Mouse (Mus musculus) spleen, postnatal 10 days (tissue): ENCODE measurements around the gene Fpr1.
"Not testable (repeated sequence)": the region's sequence is repeated elsewhere in the genome, so short reads cannot be mapped to it uniquely, and the experiment has no call there.

Experiments used
- DNase-seq, 2 experiments: peaks; one replicate each; pipeline ENCODE4 v3.0.0; 2021 to 2022; ENCODE audit warnings: low spot score in 2 of 2

Fpr1 gene

GRCm38 (mm10) chr17:17883840-17884239 lies at the start of gene Fpr1:
Gene Fpr1, minus strand, starts transcription at chr17:17883940.
- DNase-seq, result no peak

DNA sequence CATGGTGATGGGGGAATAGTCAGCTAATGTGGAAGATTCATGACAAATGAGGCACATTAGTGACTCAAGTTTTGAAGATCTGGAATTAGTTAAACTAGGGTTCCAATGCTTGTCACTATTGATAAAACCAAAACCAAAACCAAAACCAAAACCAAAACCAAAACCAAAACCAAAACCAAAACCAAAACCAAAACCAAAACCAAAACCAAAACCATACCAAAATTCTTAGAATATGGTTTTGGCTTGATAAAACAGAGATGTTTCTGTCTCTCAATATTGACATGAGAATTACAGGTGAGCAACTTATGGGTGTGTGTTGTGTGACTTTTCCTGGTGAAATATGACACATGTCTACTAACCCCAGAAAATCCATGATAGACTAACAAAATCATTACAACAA lies 34.0 kb upstream of the Fpr1 start:
- no peak for DNase-seq

DNA sequence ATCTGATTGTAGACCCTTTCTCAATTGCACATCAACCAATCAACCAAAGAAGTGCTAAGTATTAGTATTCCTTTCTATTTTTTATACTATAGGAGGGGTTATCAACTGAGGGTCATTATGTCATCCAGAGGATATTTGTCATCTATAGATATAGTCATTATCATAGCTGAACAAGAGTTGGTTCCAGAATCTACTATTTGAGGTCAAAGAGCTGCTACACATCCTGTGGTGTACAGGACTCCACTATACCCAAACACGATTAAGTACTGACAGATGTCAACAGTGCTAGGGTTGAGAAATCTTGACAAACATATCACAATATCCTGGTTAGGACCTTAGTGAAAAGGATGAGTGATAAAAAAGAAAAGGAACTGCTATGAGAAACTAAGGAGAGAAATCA lies 33.6 kb upstream of the Fpr1 start:
- DNase-seq, result no peak

- DNase-seq, result not testable (repeated sequence)
Measured at GRCm38 (mm10) chr17:17912618-17913017, 28.9 kb upstream of the Fpr1 start.

DNA sequence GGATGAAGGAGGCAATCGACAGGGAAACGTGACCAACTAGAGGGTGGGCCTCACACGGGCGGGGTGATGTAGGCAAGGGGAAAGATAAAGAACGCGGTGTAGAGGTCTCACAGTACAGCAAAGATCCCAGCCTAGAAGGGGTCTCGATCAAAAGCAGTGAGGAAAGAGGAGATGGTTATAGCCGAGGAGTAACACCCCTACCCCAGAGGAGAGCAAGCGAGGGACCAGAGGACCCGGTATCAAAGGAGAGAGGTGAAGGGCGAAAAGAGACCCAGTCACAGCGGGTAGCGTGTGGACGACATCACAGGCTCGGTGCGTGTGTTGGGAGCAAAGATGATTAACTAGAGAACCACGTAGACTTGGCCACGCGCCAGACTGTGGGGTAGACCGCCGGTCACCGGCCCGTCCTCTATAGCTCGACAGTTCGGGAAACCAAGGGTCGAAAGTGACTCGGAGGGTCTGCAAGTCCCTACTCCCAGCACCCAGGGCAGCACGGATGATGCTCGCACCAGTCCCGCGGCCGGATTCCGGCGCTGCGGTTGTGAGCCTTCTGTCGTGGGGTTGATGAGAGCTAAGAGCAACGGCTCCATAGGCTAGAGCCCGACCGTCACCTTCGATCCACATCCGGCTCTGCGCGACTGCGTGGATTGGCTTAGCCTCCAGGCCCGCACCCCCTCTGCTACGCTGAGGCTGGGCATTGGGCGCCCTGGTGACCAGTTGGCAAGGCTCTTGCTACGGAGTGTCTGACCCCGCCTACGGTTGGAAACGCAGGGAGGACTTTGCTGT lies 26.1 kb upstream of the Fpr1 start:
- peak in 1 of 2 experiments; percentile 39 for DNase-seq

GRCm38 (mm10) chr17:17900768-17901167 lies 17.0 kb upstream of the Fpr1 start:
- DNase-seq, result no peak

DNA sequence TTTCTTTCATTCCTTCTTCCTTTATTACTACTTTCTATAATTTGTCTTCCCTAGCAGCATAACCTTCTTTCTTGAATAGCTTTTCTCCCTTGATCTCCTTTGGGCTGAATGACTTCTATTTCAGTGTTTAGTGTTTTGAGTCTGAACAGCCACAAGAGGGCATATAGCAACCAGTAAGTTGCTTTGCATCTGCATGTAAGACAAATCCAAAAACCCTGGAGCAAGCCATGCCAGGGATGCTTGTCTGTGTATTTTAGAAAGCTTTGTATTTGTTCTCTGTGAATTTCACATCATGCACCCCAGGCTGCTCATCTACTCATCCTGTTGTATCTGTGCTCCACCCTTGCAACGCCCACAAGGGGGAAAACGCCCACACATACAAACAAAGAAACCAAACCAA lies 15.5 kb upstream of the Fpr1 start:
- DNase-seq, result no peak

- peak in 1 of 2 experiments; percentile 15 for DNase-seq
Measured at GRCm38 (mm10) chr17:17896039-17896438, 12.3 kb upstream of the Fpr1 start.

GRCm38 (mm10) chr17:17889732-17890425 lies 6.1 kb upstream of the Fpr1 start:
- no peak for DNase-seq

DNA sequence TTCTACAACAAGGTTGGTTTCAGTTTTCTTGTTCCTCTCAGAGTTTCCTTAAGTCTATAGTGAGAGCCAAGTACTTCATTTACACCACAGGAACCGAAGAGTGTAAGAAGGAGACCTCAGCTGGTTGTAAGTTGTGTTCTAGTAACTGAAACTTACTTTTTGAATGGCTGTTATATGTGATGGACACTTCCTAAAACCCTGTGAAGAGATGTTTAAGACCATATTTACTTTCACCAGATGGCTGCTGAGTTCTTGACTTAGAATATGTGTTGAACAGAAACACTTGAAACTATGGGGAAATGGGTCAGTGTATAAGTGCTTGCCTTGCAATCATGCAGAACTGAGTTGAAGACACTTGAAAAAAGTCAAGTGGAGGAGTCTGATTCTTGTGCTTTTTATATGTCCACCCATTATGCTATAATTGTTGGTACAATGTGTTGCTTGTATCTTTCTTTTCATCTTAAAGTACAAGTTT lies 4.1 kb upstream of the Fpr1 start, which contains the start of the genes Fpr2 and Fpr3:
TSS of gene Fpr2 (plus strand) at position 51 of the 475 bp plus-strand sequence.
TSS of gene Fpr3 (plus strand) at position 79 of the 475 bp plus-strand sequence.
- no peak for DNase-seq

GRCm38 (mm10) chr17:17882672-17883071 lies 1.1 kb downstream of the Fpr1 start:
- no peak for DNase-seq

DNA sequence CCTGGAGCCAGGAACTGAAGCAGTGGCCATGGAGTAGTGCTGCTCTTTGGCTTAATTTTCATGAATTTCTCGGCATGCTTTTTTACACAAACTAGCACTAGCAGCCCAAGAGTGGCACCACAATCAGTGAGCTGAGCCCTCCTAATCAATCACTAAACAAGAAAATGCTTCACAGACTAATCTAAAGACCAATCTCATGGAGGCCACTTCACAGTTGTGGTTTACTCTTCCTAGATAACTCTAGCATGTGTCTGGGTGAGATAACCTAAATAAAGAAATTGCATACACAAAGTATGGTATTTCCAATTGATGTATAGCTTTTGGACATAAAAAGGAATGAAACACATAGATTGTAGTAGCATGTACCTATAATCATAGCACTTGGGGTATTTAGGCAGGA lies 4.4 kb downstream of the Fpr1 start:
- DNase-seq, result no peak

- no peak for DNase-seq
Measured at GRCm38 (mm10) chr17:17871697-17872096, 12.0 kb downstream of the Fpr1 start.

DNA sequence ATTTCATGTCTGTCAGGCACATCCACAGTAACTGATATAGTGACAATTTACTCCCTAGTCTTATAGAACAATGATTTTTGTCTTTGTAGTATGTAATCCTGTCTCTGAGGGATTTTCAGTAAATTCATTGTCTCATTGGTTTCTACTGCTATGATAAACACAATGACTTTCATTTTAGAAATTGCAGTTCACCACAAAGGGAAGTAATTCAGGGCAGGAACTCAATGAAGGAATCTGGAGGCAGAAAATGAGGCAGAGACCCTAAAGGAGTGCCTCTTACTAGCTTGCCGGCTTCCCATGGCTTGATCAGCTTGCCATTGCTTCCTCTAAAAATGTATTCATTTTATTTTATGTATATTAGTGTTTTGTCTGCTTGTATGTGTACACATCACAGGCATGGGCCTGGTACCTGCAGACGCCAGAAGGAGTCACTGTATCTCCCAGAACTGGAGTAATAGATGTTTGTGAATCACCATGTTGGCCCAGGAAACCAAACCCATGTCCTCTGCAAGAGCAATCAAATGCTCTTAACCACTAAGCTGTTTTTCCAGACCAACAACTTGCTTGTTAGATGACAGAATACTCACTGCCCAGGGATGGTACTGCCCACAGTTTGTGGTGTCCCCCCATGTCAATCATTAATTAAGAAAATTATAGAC lies 12.7 kb downstream of the Fpr1 start:
- DNase-seq, result no peak

GRCm38 (mm10) chr17:17866801-17867469 lies 16.8 kb downstream of the Fpr1 start:
- no peak for DNase-seq

DNA sequence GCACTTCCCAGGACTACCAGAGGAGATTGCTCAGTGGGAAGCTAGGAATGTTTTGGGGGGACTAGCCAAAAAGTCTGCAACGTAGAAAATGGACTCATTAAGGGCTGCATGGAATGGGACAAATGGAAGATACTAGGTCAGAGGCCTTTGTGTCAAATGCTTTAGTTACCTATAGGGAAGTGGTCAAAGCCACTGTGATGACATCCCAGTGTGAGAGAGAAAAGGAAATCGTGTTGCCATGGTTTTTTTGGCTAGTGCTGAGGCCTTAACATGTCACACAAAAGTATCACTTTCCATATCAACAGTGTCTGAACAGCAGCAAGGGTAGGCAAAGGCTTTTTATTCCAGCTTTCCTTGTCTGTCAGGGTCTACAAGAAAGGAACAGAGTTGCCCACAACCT lies 18.6 kb downstream of the Fpr1 start:
- no peak for DNase-seq

DNA sequence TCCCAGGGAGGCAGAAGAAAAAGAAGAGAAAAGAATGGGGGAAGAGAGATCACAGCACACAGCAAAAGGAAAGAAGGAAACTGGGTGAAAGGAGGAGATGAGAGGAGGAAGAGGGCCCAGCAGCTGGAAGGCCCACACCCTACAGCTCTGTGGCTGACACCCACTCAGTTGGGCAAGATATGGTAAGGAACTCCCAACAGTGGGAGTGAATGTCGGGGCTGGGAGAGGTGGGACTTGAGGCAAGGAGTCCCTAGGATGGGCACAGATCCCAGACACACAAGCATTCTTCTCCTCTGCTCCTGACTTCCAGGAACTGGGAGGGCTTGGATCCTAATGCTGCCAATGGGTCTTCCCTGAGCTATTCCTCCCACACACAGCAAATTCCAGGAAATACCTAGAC lies 21.4 kb downstream of the Fpr1 start:
- DNase-seq, result no peak

- DNase-seq, result no peak
Measured at GRCm38 (mm10) chr17:17860110-17860509, 23.6 kb downstream of the Fpr1 start.

- DNase-seq, result no peak
Measured at GRCm38 (mm10) chr17:17857446-17857845, 26.3 kb downstream of the Fpr1 start.

DNA sequence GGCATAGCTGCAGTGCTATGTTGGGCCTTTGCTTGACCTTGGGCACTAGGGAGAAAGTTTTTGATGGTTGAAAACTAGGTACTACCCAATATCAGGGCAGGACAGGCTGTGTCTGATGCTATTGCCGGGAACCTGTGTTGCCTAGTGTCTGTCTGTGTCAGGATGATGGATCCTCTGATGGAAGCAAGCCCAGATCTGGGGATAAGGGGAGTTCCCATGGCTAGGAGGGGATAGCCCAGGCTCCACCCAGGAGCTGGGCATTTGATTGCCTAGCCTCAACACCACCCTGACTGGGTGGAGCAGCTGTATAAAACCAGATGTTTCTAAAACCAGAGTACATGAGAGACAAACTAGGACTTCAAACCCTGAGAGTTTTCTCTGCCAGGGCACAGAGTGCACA lies 27.1 kb downstream of the Fpr1 start:
- no peak for DNase-seq

DNA sequence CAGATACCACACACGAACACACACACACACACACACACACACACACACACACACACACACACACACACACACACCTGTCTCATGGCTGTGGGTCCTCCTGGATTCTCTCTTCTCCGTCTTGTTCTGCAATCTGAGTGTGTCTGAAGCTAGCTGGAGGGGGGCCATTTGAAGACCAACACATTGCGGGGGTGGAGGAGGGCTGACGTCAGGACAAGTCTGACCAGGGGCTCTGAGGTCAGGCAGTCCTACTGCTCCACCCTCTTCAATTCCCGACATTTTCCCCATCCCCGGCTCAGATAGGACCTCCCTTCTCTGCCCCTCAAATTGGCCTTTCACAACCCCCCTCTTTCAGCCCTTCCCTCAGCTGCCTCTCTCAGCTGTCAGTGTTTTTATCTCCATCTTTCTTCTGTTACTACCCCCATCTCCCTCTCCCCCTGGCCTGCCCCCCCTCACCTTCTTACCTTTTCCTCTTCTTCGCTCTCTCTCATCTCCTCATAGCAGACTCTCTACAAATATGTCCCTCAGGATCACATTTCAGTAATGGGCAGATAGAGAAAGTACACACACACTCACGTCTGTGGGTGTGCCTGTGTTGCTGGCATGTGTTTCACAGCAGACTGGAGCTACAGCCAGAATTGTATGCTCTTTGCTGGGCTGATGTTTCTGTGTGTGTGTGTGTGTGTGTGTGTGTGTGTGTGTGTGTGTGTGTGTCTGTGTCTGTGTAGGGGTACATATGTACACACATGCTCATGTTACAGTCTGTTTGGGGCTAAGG lies 28.5 kb downstream of the Fpr1 start, which contains the start of gene Has1:
TSS of gene Has1 (minus strand) at position 142 of the 775 bp plus-strand sequence.
- DNase-seq, result no peak
